Mouse (Mus musculus) urinary bladder, adult 2 months (tissue): ENCODE measurements at regions not wholly inside any gene's neighbourhood (a gene's known extent, or its start where the extent isn't known, plus 50 kb on each side); places are given as distances from the start of the nearest gene placed in this dataset.

ENCODE experiments used
- DNase-seq: peaks from one replicate; pipeline ENCODE4 v3.0.0; 2022; ENCODE audit warnings: low spot score

- no peak for DNase-seq
Measured at GRCm38 (mm10) chr10:23480474-23480873, 129.9 kb upstream of the Eya4 start.

- no peak for DNase-seq
Measured at GRCm38 (mm10) chr10:23478902-23479301, 128.3 kb upstream of the Eya4 start.

GRCm38 (mm10) chr10:23477104-23477503 is 126.5 kb upstream of the Eya4 start:
- DNase-seq, result no peak

GRCm38 (mm10) chr10:23450997-23451396 is 100.4 kb upstream of the Eya4 start:
- no peak for DNase-seq

- no peak for DNase-seq
Measured at GRCm38 (mm10) chr10:23450647-23450979, 100.0 kb upstream of the Eya4 start.

- no peak for DNase-seq
Measured at GRCm38 (mm10) chr10:23449860-23450646, 99.5 kb upstream of the Eya4 start.

- DNase-seq, result no peak
Measured at GRCm38 (mm10) chr10:23448976-23449859, 98.6 kb upstream of the Eya4 start.

GRCm38 (mm10) chr10:23430376-23430775 is 79.8 kb upstream of the Eya4 start:
- no peak for DNase-seq

- DNase-seq, result no peak
Measured at GRCm38 (mm10) chr10:23413794-23414518, 63.4 kb upstream of the Eya4 start.

- DNase-seq, result no peak
Measured at GRCm38 (mm10) chr10:23403351-23403938, 52.9 kb upstream of the Eya4 start.
